Mouse (Mus musculus) CH12.LX (cell line): ENCODE measurements at regions not wholly inside any gene's neighbourhood (a gene's known extent, or its start where the extent isn't known, plus 50 kb on each side); places are given as distances from the start of the nearest gene placed in this dataset.

Experiments used
- DNase-seq: peaks from one replicate; pipeline ENCODE4 v3.0.0-alpha.2; 2013; ENCODE audit errors: extremely low read depth
- H3K27ac ChIP-seq: 2 replicates; pipeline ENCODE4 v1.5.1; 2012; ENCODE audit warnings: low read depth, mild to moderate bottlenecking, control low read depth, moderate library complexity; ENCODE audit not compliant: insufficient read depth
- H3K27me3 ChIP-seq: replicated peaks from 2 replicates; pipeline ENCODE3; 2012; ENCODE audit warnings: inconsistent platforms
- H3K36me3 ChIP-seq, 2 experiments: replicated peaks in 1 of 2; 2 replicates each; pipeline versions ENCODE3 to v1.6.1; 2012; ENCODE audit warnings: inconsistent platforms in 1 of 2, low read length in 1 of 2, mild to moderate bottlenecking in 1 of 2, mixed read lengths in 1 of 2, moderate library complexity in 1 of 2; ENCODE audit not compliant: control insufficient read depth in 1 of 2, insufficient read depth in 1 of 2
- H3K4me1 ChIP-seq, 2 experiments: 2 replicates each; pipeline ENCODE4 v1.6.1; 2012; ENCODE audit warnings: inconsistent platforms in 1 of 2, moderate library complexity in 1 of 2; ENCODE audit not compliant: insufficient read depth in 2 of 2, control insufficient read depth in 1 of 2
- H3K4me2 ChIP-seq: 2 replicates; pipeline ENCODE4 v1.6.1; 2012; ENCODE audit warnings: low read depth, mild to moderate bottlenecking, control low read depth; ENCODE audit not compliant: poor library complexity, insufficient read depth, severe bottlenecking
- H3K4me3 ChIP-seq, 3 experiments: fragments of 150-350 bp in 1 of 3; sonication (generic) in 1 of 3; replicated peaks in 1 of 3; 2 replicates each; pipeline versions ENCODE3 to v1.5.1; 2011 to 2012; ENCODE audit warnings: low read depth in 2 of 3, low read length in 2 of 3, mild to moderate bottlenecking in 2 of 3, moderate library complexity in 2 of 3, control low read depth in 1 of 3, improper control_type of control experiment in 1 of 3, inconsistent platforms in 1 of 3, mixed read lengths in 1 of 3; ENCODE audit not compliant: poor library complexity in 1 of 3
- H3K79me2 ChIP-seq: replicated peaks from 2 replicates; pipeline ENCODE4 v1.6.1; 2012; ENCODE audit warnings: mild to moderate bottlenecking, moderate library complexity; ENCODE audit not compliant: control insufficient read depth, poor library complexity, insufficient read depth, severe bottlenecking; ENCODE audit errors: extremely low read depth
- H3K9ac ChIP-seq: 2 replicates; pipeline ENCODE4 v1.6.1; 2012; ENCODE audit warnings: low read depth, mild to moderate bottlenecking, control low read depth, moderate library complexity; ENCODE audit not compliant: insufficient read depth
- H3K9me3 ChIP-seq: replicated peaks from 2 replicates; pipeline ENCODE3; 2012; ENCODE audit warnings: low read length, inconsistent platforms, mixed read lengths
- BHLHE40 ChIP-seq: IDR thresholded peaks from 2 replicates; pipeline ENCODE4 v1.6.1; 2011; ENCODE audit warnings: mild to moderate bottlenecking, low read depth, low read length, improper control_type of control experiment
- CHD1 ChIP-seq: IDR thresholded peaks from 2 replicates; pipeline ENCODE4 v1.6.1; 2012; ENCODE audit warnings: low read depth, low read length, improper control_type of control experiment, inconsistent platforms
- CHD2 ChIP-seq: IDR thresholded peaks from 2 replicates; pipeline ENCODE4 v1.6.1; 2011; ENCODE audit warnings: low read length, improper control_type of control experiment
- E2F4 ChIP-seq: IDR thresholded peaks from 2 replicates; pipeline ENCODE4 v1.6.1; 2011; ENCODE audit warnings: low read depth, low read length, improper control_type of control experiment; ENCODE audit not compliant: insufficient replicate concordance
- EP300 ChIP-seq: IDR thresholded peaks from 2 replicates; pipeline ENCODE4 v1.6.1; 2011; ENCODE audit warnings: low read length, improper control_type of control experiment
- GABPA ChIP-seq: IDR thresholded peaks from 2 replicates; pipeline ENCODE4 v1.6.1; 2012; ENCODE audit warnings: low read depth, low read length, improper control_type of control experiment, inconsistent platforms; ENCODE audit not compliant: insufficient replicate concordance
- HCFC1 ChIP-seq: IDR thresholded peaks from 2 replicates; pipeline ENCODE4 v1.6.1; 2012; ENCODE audit warnings: low read depth, mild to moderate bottlenecking, inconsistent platforms, low read length, improper control_type of control experiment
- IRF4 ChIP-seq: IDR thresholded peaks from 2 replicates; pipeline ENCODE4 v1.6.1; 2014; ENCODE audit warnings: low read depth, mild to moderate bottlenecking, inconsistent platforms, low read length, improper control_type of control experiment
- JUN ChIP-seq: IDR thresholded peaks from 2 replicates; pipeline ENCODE4 v1.6.1; 2011; ENCODE audit warnings: low read depth, mild to moderate bottlenecking, low read length, improper control_type of control experiment, moderate library complexity; ENCODE audit not compliant: insufficient read depth
- MAZ ChIP-seq: IDR thresholded peaks from 2 replicates; pipeline ENCODE4 v1.6.1; 2012; ENCODE audit warnings: low read depth, mild to moderate bottlenecking, inconsistent platforms, low read length, improper control_type of control experiment, moderate library complexity
- MXI1 ChIP-seq: IDR thresholded peaks from 2 replicates; pipeline ENCODE4 v1.6.1; 2011; ENCODE audit warnings: mild to moderate bottlenecking, low read depth, low read length, improper control_type of control experiment
- MYC ChIP-seq: IDR thresholded peaks from 2 replicates; pipeline ENCODE4 v1.6.1; 2011; ENCODE audit warnings: low read depth, mild to moderate bottlenecking, improper control_type of control experiment, low read length
- NELFE ChIP-seq: IDR thresholded peaks from 2 replicates; pipeline ENCODE4 v1.6.1; 2011; ENCODE audit warnings: low read depth, low read length, improper control_type of control experiment
- NRF1 ChIP-seq: IDR thresholded peaks from 2 replicates; pipeline ENCODE4 v1.6.1; 2014; ENCODE audit warnings: low read depth, mild to moderate bottlenecking, inconsistent platforms, low read length, improper control_type of control experiment, moderate library complexity
- PAX5 ChIP-seq: IDR thresholded peaks from 2 replicates; pipeline ENCODE4 v1.6.1; 2012; ENCODE audit warnings: low read length, inconsistent platforms, mixed read lengths
- RCOR1 ChIP-seq: conservative IDR thresholded peaks from 2 replicates; pipeline ENCODE4 v1.6.1; 2012; ENCODE audit warnings: low read depth, mild to moderate bottlenecking, inconsistent platforms, low read length, improper control_type of control experiment
- SMC3 ChIP-seq: IDR thresholded peaks from 2 replicates; pipeline ENCODE4 v1.6.1; 2011; ENCODE audit warnings: low read depth, low read length, improper control_type of control experiment
- UBTF ChIP-seq: IDR thresholded peaks from 2 replicates; pipeline ENCODE4 v1.6.1; 2012; ENCODE audit warnings: low read depth, mild to moderate bottlenecking, inconsistent platforms, low read length, improper control_type of control experiment, moderate library complexity
- USF1 ChIP-seq: IDR thresholded peaks from 2 replicates; pipeline ENCODE4 v1.6.1; 2014; ENCODE audit warnings: low read depth, mild to moderate bottlenecking, inconsistent platforms, low read length, improper control_type of control experiment
- USF2 ChIP-seq: conservative IDR thresholded peaks from 2 replicates; pipeline ENCODE4 v1.6.1; 2011; ENCODE audit warnings: low read depth, low read length, improper control_type of control experiment
- ZC3H11A ChIP-seq: IDR thresholded peaks from 2 replicates; pipeline ENCODE4 v1.6.1; 2012; ENCODE audit warnings: low read depth, mild to moderate bottlenecking, inconsistent platforms, low read length, improper control_type of control experiment
- dilution Hi-C: fragments of 300-500 bp; cut with MboI; formaldehyde crosslinking; loops from 2 replicates; pipeline ENCODE4 v1.14.3; 2020; ENCODE audit warnings: low sequenced_read_pairs; ENCODE audit not compliant: extremely low pct_unique_long_range_greater_than_20kb, extremely low pct_ligation_motif_present
- in situ Hi-C: fragments of 300-500 bp; cut with MboI; formaldehyde crosslinking; loops from 3 replicates; pipeline ENCODE4 v1.14.3; 2019; ENCODE audit warnings: low sequenced_read_pairs, low pct_ligation_motif_present, low pct_unique_long_range_greater_than_20kb, mixed read lengths

DNA sequence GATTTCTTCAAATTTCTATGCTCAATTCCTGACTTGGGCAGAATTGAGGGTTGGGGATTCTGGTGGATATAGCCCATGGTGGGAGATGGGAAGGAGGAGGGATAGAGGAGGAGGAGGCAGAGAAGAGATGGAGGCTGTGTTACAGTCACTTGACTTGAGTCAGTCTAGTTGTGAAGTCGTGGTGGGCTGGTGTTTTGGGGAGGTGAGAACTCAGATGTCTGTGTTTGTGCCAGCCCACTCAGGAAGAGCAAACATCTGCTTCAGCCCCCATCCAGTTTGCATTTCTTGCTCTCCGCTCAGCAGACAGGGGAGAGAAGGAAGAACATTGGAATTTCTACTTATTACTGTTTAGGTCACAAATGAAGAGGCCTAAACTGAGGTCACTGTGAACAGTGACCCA lies 189.9 kb upstream of the Plpp4 start:
- H3K27ac ChIP-seq: no peak overlapping the region
- DNase-seq: no peak
- no peaks in the 10 kb centered on the region for H3K79me2 ChIP-seq
- H3K4me2 ChIP-seq: no peak overlapping the region
- H3K4me1 ChIP-seq: no peaks in the 10 kb centered on the region
- dilution Hi-C loops: no loop called here
- no peaks in the 10 kb centered on the region for H3K36me3 ChIP-seq
- in situ Hi-C loops: no loop called here
- no peak overlapping the region for H3K9ac ChIP-seq
- H3K4me3 ChIP-seq: no peak overlapping the region
- TF ChIP-seq IRF4 (no peak), JUN (no peak), USF2 (no peak)
- TF ChIP-seq, all 38 proteins: peak for 0
- no peaks in the 10 kb centered on the region for H3K9me3 ChIP-seq
- H3K27me3 ChIP-seq: peaks cover 33% of the 10 kb centered on the region

DNA sequence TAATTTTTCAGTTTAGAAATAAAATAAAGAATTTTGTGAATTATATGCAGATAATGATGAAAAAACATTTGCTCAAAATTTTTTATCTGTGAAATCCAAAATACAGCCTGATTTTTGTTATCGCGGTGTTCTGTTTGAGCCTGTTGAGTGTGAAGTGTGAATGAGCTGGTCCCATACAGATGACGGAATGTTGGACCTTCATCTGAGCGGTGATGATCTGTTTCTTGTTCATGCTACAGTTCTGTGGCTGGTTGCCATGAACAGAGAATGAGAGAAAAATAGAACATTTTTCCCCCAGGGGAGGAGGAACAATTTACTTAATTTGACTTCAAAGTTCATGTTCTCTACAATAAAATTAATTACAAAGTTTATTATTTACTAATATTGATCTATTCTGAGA lies 188.7 kb upstream of the Plpp4 start:
- no peak for TF ChIP-seq RCOR1
- TF ChIP-seq CHD2: no peak
- no peak for TF ChIP-seq MAZ
- TF ChIP-seq EP300: no peak
- TF ChIP-seq JUN: no peak
- no peak for TF ChIP-seq PAX5
- no peak for TF ChIP-seq UBTF
- no peak for TF ChIP-seq USF2
- no peak for TF ChIP-seq E2F4
- no peak for TF ChIP-seq GABPA
- no peak for TF ChIP-seq ZC3H11A
- no peak for TF ChIP-seq USF1
- Histone ChIP-seq H3K27ac (no peak overlapping the region), H3K27me3 (peaks cover 42% of the 10 kb centered on the region), H3K36me3 (no peaks in the 10 kb centered on the region), H3K4me1 (no peaks in the 10 kb centered on the region), H3K4me3 (no peak overlapping the region), H3K9me3 (no peaks in the 10 kb centered on the region), H3K4me2 (no peak overlapping the region), H3K9ac (no peak overlapping the region), H3K79me2 (no peaks in the 10 kb centered on the region)
- DNase-seq: no peak
- in situ Hi-C loops (no loop called here), dilution Hi-C loops (no loop called here)

DNA sequence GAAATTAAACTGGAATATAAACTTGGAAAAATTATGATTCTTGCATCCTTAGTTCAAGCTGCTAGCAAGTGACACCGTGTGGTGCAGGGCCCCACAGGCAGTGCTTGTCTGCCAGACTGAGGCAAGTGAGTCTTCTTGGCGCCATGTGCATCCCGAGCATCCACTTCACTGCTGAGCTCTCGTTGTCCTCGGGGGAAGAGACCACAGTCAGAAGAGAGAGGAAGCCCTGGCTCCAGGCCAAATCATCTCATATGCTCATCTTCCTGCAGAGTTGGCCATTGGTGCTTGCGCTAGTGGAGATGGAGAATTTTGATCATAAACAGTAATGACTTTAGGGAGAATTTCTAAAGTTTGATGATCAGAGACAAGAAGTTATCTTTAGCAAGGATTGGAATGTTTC lies 177.0 kb upstream of the Plpp4 start:
- Histone ChIP-seq H3K27ac (no peak overlapping the region), H3K9ac (no peak overlapping the region), H3K9me3 (no peaks in the 10 kb centered on the region), H3K27me3 (peaks cover 68% of the 10 kb centered on the region), H3K79me2 (no peaks in the 10 kb centered on the region), H3K4me3 (no peak overlapping the region), H3K4me1 (no peaks in the 10 kb centered on the region), H3K36me3 (no peaks in the 10 kb centered on the region), H3K4me2 (no peak overlapping the region)
- dilution Hi-C loops: no loop called here
- TF ChIP-seq HCFC1 (no peak), PAX5 (no peak), NELFE (no peak), MYC (no peak), GABPA (no peak), CHD1 (no peak), JUN (no peak), MXI1 (no peak), SMC3 (no peak), BHLHE40 (no peak), NRF1 (no peak)
- in situ Hi-C loops: no loop called here
- DNase-seq: no peak
